Mouse (Mus musculus) gastrocnemius, postnatal 14 days (tissue): ENCODE measurements around the gene Lrrc71. TPM values are rescaled to one million over a fixed set of nuclear protein-coding genes. Genes with fewer than 3 reads are reported as not detected.

Source experiments
- DNase-seq: peaks from one replicate; pipeline ENCODE4 v3.0.0; 2021; ENCODE audit warnings: mixed read lengths
- intact Hi-C: fragments of 180-260 bp; cut with DNase I; formaldehyde crosslinking; loops from one replicate; pipeline ENCODE4 v1.15.1; 2025; ENCODE audit warnings: low total_unique reads
- total RNA-seq, 2 experiments: library from RNA; stranded (reverse); gene quantifications; 2 replicates each; pipeline ENCODE4 v1.2.3; 2021

Gene Lrrc71
- total RNA-seq, 2 experiments from 2014 or later, result 0.04 to 0.53 TPM

DNA sequence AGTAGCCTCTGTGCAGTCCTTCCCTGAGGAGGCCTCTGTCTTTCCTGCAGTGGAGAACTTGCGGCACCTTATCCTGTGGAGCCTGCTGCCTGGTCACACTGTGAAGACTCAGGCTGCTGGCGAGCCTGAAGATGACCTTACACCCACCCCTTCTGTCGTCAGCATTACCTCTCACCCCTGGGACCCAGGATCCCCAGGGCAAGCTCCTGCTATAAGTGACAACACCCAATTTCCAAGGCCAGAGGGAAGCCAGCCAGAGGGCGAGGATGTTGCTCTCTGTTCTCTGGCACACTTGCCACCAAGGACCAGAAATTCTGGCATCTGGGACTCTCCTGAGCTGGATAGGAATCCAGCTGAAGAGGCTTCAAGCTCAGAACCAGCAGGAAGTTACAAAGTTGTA is 15.3 kb downstream of the Lrrc71 start:
- no peak for DNase-seq
- intact Hi-C loops, result no loop called here

DNA sequence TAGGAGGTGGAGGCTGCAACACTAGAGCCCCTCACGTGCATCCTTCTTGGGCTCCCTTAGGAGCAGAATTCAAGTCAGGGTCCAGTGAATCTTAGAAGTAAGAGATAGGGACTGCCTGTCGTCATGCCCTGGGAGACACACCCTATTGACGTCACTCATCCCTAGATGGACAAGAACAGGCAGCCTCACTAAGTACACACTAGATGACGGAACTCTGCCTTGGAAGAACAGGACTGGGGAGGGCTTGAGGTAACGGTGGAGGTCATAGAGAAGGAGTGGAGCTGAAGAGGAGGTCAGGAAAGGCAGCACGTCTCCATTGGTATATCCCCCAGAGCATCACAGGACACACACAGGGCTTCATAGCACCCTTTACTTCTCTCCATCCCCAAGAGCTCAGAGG is 19.7 kb downstream of the Lrrc71 start:
- DNase-seq, result no peak
- intact Hi-C loops, result no loop called here

DNA sequence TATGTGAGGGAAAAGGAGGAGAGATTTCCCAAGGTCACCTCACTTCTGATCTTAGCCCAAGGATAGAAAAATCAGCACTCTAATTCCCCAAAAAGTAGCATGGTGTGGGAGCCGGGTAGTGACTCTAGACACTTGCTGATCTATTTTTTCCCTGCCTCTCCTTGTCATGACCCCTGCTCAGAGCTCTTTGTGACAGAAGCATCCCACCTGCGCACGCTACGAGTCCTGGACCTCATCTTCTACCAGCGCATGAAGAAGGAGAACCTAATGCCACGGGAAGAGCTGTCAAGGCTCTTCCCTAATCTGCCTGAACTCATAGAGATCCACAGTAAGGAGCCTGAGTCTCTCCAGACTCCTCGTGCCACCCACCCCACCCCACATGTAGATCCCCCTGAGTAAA is 22.2 kb downstream of the Lrrc71 start:
- DNase-seq, result no peak
- intact Hi-C loops, result no loop called here

DNA sequence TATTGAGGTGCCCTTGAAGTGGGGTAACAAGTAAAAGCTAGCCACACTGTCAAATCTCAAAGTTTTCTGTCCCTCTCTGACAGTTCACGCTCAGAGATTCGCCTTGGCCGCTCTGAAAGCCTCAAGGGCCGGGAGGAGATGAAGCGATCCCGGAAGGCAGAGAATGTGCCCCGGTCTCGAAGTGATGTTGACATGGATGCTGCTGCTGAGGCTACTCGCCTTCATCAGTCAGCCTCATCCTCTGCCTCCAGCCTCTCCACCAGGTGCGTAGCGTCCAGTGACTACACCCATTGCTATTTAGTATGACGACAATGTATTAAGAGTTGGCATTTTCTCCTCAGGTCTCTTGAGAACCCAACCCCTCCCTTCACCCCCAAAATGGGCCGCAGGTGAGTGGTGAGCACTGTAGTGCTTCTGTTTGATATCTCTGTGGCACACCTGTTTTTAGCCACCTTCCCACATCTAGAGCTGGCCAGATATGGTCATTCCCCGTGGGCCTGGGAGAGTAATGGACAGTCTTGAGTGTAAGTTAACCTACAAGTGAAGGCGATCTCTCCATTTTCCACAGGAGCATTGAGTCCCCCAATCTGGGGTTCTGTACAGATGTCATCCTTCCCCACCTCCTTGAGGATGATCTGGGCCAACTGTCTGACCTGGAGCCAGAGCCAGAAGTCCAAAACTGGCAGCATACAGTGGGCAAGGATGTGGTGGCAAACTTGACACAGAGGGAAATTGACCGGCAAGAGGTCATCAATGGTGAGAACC is 22.8 kb downstream of the Lrrc71 start:
- intact Hi-C loops, result no loop called here
- DNase-seq, result no peak

DNA sequence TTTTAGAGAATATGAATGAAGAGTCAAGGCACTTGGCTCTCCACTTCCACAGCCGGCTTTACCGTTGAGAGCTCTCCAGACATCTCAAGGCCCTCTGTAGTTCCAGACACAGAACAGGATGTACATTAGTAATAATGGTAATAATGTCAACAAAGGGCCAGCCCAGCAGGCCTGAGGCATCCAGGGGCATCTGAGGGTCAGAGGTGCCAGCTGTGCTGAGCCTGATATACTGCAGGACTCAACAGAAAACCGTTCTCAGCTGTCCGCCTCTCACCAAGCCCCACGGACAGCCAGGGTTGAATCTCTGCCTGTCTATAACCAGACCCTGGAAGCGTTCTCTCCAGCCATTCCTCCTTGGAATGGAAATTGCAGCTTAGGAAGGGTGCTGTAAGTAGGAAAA is 23.9 kb downstream of the Lrrc71 start:
- intact Hi-C loops, result no loop called here
- no peak for DNase-seq

DNA sequence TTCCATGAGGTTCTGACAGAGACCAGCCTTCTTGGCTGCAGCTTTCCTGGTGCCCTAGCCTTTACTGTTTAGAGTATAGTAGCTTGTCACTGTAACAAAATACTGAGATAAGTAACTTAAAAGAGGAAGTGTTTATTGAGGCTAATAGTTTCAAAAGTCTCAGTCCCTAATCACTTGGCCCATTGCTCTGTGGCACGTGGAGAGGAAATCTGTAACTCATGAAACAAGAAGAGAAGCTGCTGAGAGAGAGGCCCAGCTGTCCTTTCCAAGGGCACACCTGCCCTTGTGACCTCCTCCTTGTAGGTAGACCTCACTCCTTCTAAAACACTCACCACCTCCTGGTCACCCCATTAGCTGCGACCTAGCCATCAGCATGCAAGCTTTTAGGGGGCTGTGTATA is 29.9 kb downstream of the Lrrc71 start:
- intact Hi-C loops, result no loop called here
- no peak for DNase-seq

Other genes with a start within 250 kb of the Lrrc71 start
- gene Etv3, start 223.2 kb downstream of the Lrrc71 start, total RNA-seq, result 1 to 10 TPM; 9.5 to 9.8 TPM
- gene Arhgef11, start 131.1 kb downstream of the Lrrc71 start, total RNA-seq, result 10 to 100 TPM; 15.2 to 16.4 TPM
- not detected for gene Ntrk1, start 46.5 kb upstream of the Lrrc71 start, total RNA-seq
- gene Insrr, start 48.3 kb upstream of the Lrrc71 start, total RNA-seq, result under 1 TPM; 0.25 to 0.35 TPM
- gene Pear1, start 75.7 kb upstream of the Lrrc71 start, total RNA-seq, result 10 to 100 TPM; 14.4 to 17.9 TPM
- gene Sh2d2a, start 98.1 kb upstream of the Lrrc71 start, total RNA-seq, result under 1 TPM in 1 of 2 experiments, not detected in 1; 0.06 TPM
- gene Prcc, start 137.0 kb upstream of the Lrrc71 start, total RNA-seq, result 10 to 100 TPM; 40.1 to 40.5 TPM
- gene Hdgf, start 157.7 kb upstream of the Lrrc71 start, total RNA-seq, result 100 to 1,000 TPM; 152 to 161 TPM
- gene Mrpl24, start 170.9 kb upstream of the Lrrc71 start, total RNA-seq, result 10 to 100 TPM; 42.1 to 46.5 TPM
- 1 to 10 TPM; 9.0 to 9.6 TPM for gene Isg20l2, start 181.7 kb upstream of the Lrrc71 start, total RNA-seq
- 1 to 10 TPM; 3.6 to 3.9 TPM for gene Rrnad1, start 182.1 kb upstream of the Lrrc71 start, total RNA-seq
- gene Crabp2, start 200.0 kb upstream of the Lrrc71 start, total RNA-seq, result under 1 TPM; 0.31 to 0.33 TPM
- 10 to 100 TPM; 37.2 to 51.2 TPM for gene Nes, start 222.5 kb upstream of the Lrrc71 start, total RNA-seq